Comparison of ENCODE assay signal across 8 mouse cellular contexts in the genomic region with DNA sequence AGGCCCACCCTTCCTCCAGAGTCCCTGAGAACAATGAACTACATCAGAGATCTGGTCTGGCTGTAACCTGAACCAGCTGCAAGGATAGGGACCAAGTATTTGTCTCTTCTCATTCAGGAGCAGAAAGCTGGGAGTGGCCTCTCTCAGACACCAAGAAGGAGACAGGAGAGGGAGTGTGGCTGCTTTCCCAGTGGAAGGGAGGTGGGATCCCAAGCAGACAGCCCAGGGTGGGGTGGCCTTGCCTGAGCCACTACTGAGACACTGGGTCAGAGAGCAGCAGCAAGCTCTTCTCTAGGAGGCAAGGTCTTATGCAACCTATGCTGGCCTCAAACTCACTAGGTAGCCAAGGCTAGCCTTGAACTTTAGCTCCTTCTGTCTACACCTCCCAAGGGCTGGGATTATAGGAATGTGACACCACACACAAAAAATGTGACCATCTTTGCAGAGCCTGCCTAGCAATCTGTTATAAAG.
A peak's percentile ranks its signal among the peaks of the same experiment; 100 is the strongest.
DNase-seq lines count a peak whose midpoint lies in the region; ATAC-seq and TF ChIP-seq lines count a peak whose summit lies in the region.

No protein-coding gene starts in this region.

- peaks cover 2% of the 10 kb centered on the region; the same call in 1 of the 2 replicates for H3K4me1 ChIP-seq in liver, adult 2 months (ENCODE audit: control insufficient read depth, insufficient read depth, low read length)
- no peaks in the 10 kb centered on the region; the same call in 1 of the 2 replicates for H3K4me1 ChIP-seq in liver, postnatal 0 days (ENCODE audit: insufficient read depth)
- H3K4me1 ChIP-seq in brown adipose tissue, adult 24 weeks (ENCODE audit: control insufficient read depth, insufficient read depth, insufficient read length, low read length): peaks cover 40% of the 10 kb centered on the region
- H3K4me1 ChIP-seq in heart, embryonic 16.5 days (ENCODE audit: control insufficient read depth, insufficient read depth, low read length): peaks cover 16% of the 10 kb centered on the region; the same call in 1 of the 2 replicates
- H3K4me1 ChIP-seq in limb, embryonic 12.5 days (replicated peaks): peaks cover 41% of the 10 kb centered on the region

- intact Hi-C loops in left cerebral cortex, postnatal 14 days (cut with DNase I): no loop called here

- no peak for TF ChIP-seq CTCF in liver, adult 2 months (IDR thresholded peaks at IDR 0.05; ENCODE audit: low read depth, low read length)
- no peak for TF ChIP-seq CTCF in liver, postnatal 0 days (IDR thresholded peaks at IDR 0.05; ENCODE audit: low read depth)

- H3K79me2 ChIP-seq in liver, adult 2 months (ENCODE audit: control insufficient read depth, insufficient read depth, low read length): no peaks in the 10 kb centered on the region

- no peaks in the 10 kb centered on the region for H3K9me3 ChIP-seq in liver, postnatal 0 days (ENCODE audit: low read length)
- H3K9me3 ChIP-seq in heart, embryonic 16.5 days (replicated peaks; ENCODE audit: control insufficient read depth, low read length): no peaks in the 10 kb centered on the region; the same call in 1 of the 2 replicates
- peaks cover 4% of the 10 kb centered on the region; the same call in 1 of the 2 replicates for H3K9me3 ChIP-seq in limb, embryonic 12.5 days

- no peak overlapping the region for H3K27ac ChIP-seq in liver, adult 2 months (replicated peaks; ENCODE audit: insufficient read depth, low read depth, low read length)
- no peak overlapping the region for H3K27ac ChIP-seq in liver, postnatal 0 days (ENCODE audit: low read depth)
- H3K27ac ChIP-seq in brown adipose tissue, adult 24 weeks (replicated peaks; ENCODE audit: low read depth, low read length): peak overlapping the region; percentile 14
- H3K27ac ChIP-seq in heart, embryonic 16.5 days (ENCODE audit: low read length): peak overlapping the region; percentile 55
- peak overlapping the region; percentile 32 for H3K27ac ChIP-seq in limb, embryonic 12.5 days

- peak; percentile 32 for DNase-seq in liver, adult 2 months (ENCODE audit: extremely low read depth, low read depth, low spot score)
- no peak for DNase-seq in liver, postnatal 0 days
- no peak for DNase-seq in cerebellum, adult 11-12 months
- no peak for DNase-seq in cerebellum, adult 8-10 months
- DNase-seq in left cerebral cortex, postnatal 14 days (ENCODE audit: low spot score in 2 of 2): no peak

- no peak overlapping the region for H3K4me2 ChIP-seq in liver, postnatal 0 days (ENCODE audit: low read depth, low read length)
- H3K4me2 ChIP-seq in heart, embryonic 16.5 days (ENCODE audit: low read depth, low read length): no peak overlapping the region
- H3K4me2 ChIP-seq in limb, embryonic 12.5 days: no peak overlapping the region

- peaks cover 3% of the 10 kb centered on the region; the same call in 1 of the 2 replicates for H3K36me3 ChIP-seq in liver, adult 2 months (ENCODE audit: control insufficient read depth, insufficient read depth, low read length)
- no peaks in the 10 kb centered on the region for H3K36me3 ChIP-seq in liver, postnatal 0 days (replicated peaks; ENCODE audit: insufficient read depth, low read length)
- H3K36me3 ChIP-seq in heart, embryonic 16.5 days (ENCODE audit: control insufficient read depth, insufficient read depth): no peaks in the 10 kb centered on the region
- no peaks in the 10 kb centered on the region for H3K36me3 ChIP-seq in limb, embryonic 12.5 days

- TF ChIP-seq EP300 in liver, postnatal 0 days (IDR thresholded peaks at IDR 0.05; ENCODE audit: low read depth): no peak

- H3K9ac ChIP-seq in liver, adult 2 months (ENCODE audit: low read depth, low read length): no peak overlapping the region
- H3K9ac ChIP-seq in liver, postnatal 0 days (replicated peaks): no peak overlapping the region
- H3K9ac ChIP-seq in heart, embryonic 16.5 days (ENCODE audit: low read length): no peak overlapping the region
- H3K9ac ChIP-seq in limb, embryonic 12.5 days (replicated peaks): no peak overlapping the region

- H3K27me3 ChIP-seq in liver, adult 2 months (ENCODE audit: control insufficient read depth, insufficient read depth, low read length): no peaks in the 10 kb centered on the region
- no peaks in the 10 kb centered on the region for H3K27me3 ChIP-seq in liver, postnatal 0 days (ENCODE audit: insufficient read depth, low read length)
- H3K27me3 ChIP-seq in heart, embryonic 16.5 days (ENCODE audit: control insufficient read depth, insufficient read depth, low read length): no peaks in the 10 kb centered on the region
- no peaks in the 10 kb centered on the region for H3K27me3 ChIP-seq in limb, embryonic 12.5 days

- no peak for TF ChIP-seq POLR2A in liver, adult 2 months (IDR thresholded peaks at IDR 0.05; ENCODE audit: extremely low read depth, insufficient read depth, low read length)

- no peak overlapping the region for H3K4me3 ChIP-seq in liver, adult 2 months (ENCODE audit: insufficient read depth, low read depth, low read length)
- H3K4me3 ChIP-seq in liver, postnatal 0 days (ENCODE audit: low read depth, low read length): no peak overlapping the region
- no peak overlapping the region for H3K4me3 ChIP-seq in brown adipose tissue, adult 24 weeks (ENCODE audit: insufficient read depth, low read depth, low read length)
- H3K4me3 ChIP-seq in heart, embryonic 16.5 days (ENCODE audit: low read length): no peak overlapping the region
- no peak overlapping the region for H3K4me3 ChIP-seq in limb, embryonic 12.5 days (replicated peaks)

- no peak for ATAC-seq in liver, postnatal 0 days
- ATAC-seq in heart, embryonic 16.5 days (replicated peaks; ENCODE audit: extremely low read depth, insufficient read depth, low FRiP score): peak; percentile 50; the same call in 1 of the 2 replicates
- ATAC-seq in limb, embryonic 12.5 days (ENCODE audit: insufficient number of reproducible peaks, insufficient read depth, low FRiP score, low TSS enrichment, low read depth): no peak

Comparison
In these comparisons a context has a peak if more than half of its experiments do, and no peak if none do; other contexts are left out.
1. H3K27ac ChIP-seq: peak in brown adipose tissue, adult 24 weeks (single experiment), heart, embryonic 16.5 days (single experiment) and limb, embryonic 12.5 days (single experiment); none in liver, adult 2 months (single experiment) and liver, postnatal 0 days (single experiment).